Mouse (Mus musculus): ENCODE results near the gene Ripk1. TPM values are rescaled to one million over a fixed set of nuclear protein-coding genes. Genes with fewer than 3 reads are reported as not detected.

Gene Ripk1
- polyA plus RNA-seq, 1 experiment from 2014 or later: 20.2 TPM

- Histone ChIP-seq H3K27me3 (replicated peaks) (no peaks in the 10 kb centered on the region), H3K36me3 (peaks cover 7% of the 10 kb centered on the region), H3K4me2 (no peak overlapping the region), H3K9ac (no peak overlapping the region), H3K4me1 (peaks cover 11% of the 10 kb centered on the region), H3K4me3 (no peak overlapping the region), H3K9me3 (replicated peaks) (no peaks in the 10 kb centered on the region), H3K27ac (no peak overlapping the region)
- no peak for ATAC-seq
- WGBS (ENCODE audit: insufficient replicate concordance): 51% methylated on average over 7 of the region's 7 CpGs
These were observed 41.7 kb downstream of the Ripk1 start for GRCm38 (mm10) chr13:34043716-34044393.

GRCm38 (mm10) chr13:34045511-34046249 lies 43.5 kb downstream of the Ripk1 start:
- H3K4me1 ChIP-seq: peaks cover 8% of the 10 kb centered on the region; the same call in 1 of the 2 replicates
- H3K36me3 ChIP-seq: peaks cover 12% of the 10 kb centered on the region
- peak overlapping the region; percentile 13; the same call in 1 of the 2 replicates for H3K27ac ChIP-seq
- no peak overlapping the region for H3K4me3 ChIP-seq
- no peaks in the 10 kb centered on the region for H3K27me3 ChIP-seq (replicated peaks)
- no peaks in the 10 kb centered on the region for H3K9me3 ChIP-seq (replicated peaks)
- 54% methylated on average over 5 of the region's 5 CpGs for WGBS (ENCODE audit: insufficient replicate concordance)
- ATAC-seq: peak; percentile 54
- no peak overlapping the region for H3K9ac ChIP-seq
- no peak overlapping the region for H3K4me2 ChIP-seq

GRCm38 (mm10) chr13:34046421-34047012 lies 44.4 kb downstream of the Ripk1 start:
- Histone ChIP-seq H3K9me3 (replicated peaks) (no peaks in the 10 kb centered on the region), H3K27me3 (replicated peaks) (no peaks in the 10 kb centered on the region), H3K36me3 (peaks cover 12% of the 10 kb centered on the region), H3K27ac (no peak overlapping the region), H3K4me3 (no peak overlapping the region), H3K9ac (no peak overlapping the region), H3K4me1 (peaks cover 8% of the 10 kb centered on the region; the same call in 1 of the 2 replicates), H3K4me2 (no peak overlapping the region)
- WGBS (ENCODE audit: insufficient replicate concordance): 40% methylated on average over 11 of the region's 11 CpGs
- peak; percentile 73 for ATAC-seq

- WGBS (ENCODE audit: insufficient replicate concordance): 86% methylated on average over 3 of the region's 3 CpGs
- Histone ChIP-seq H3K27me3 (replicated peaks) (no peaks in the 10 kb centered on the region), H3K36me3 (peaks cover 12% of the 10 kb centered on the region), H3K9me3 (replicated peaks) (no peaks in the 10 kb centered on the region), H3K27ac (no peak overlapping the region), H3K4me3 (no peak overlapping the region), H3K4me1 (peaks cover 8% of the 10 kb centered on the region; the same call in 1 of the 2 replicates), H3K4me2 (no peak overlapping the region), H3K9ac (no peak overlapping the region)
- no peak for ATAC-seq
These were observed 45.4 kb downstream of the Ripk1 start for GRCm38 (mm10) chr13:34047526-34047925.

- Histone ChIP-seq H3K9me3 (replicated peaks) (no peaks in the 10 kb centered on the region), H3K36me3 (peaks cover 13% of the 10 kb centered on the region), H3K4me3 (no peak overlapping the region), H3K4me1 (no peaks in the 10 kb centered on the region), H3K9ac (no peak overlapping the region), H3K4me2 (no peak overlapping the region), H3K27me3 (replicated peaks) (no peaks in the 10 kb centered on the region), H3K27ac (no peak overlapping the region)
- no peak for ATAC-seq
- WGBS (ENCODE audit: insufficient replicate concordance): 79% methylated on average over 8 of the region's 8 CpGs
These were observed 48.3 kb downstream of the Ripk1 start for GRCm38 (mm10) chr13:34050479-34050878.

GRCm38 (mm10) chr13:34051692-34052091 lies 49.5 kb downstream of the Ripk1 start:
- H3K4me2 ChIP-seq: no peak overlapping the region
- no peak overlapping the region for H3K27ac ChIP-seq
- H3K9ac ChIP-seq: no peak overlapping the region; the same call in 1 of the 2 replicates
- no peak overlapping the region for H3K4me3 ChIP-seq
- H3K27me3 ChIP-seq (replicated peaks): no peaks in the 10 kb centered on the region
- no peaks in the 10 kb centered on the region for H3K4me1 ChIP-seq
- H3K9me3 ChIP-seq (replicated peaks): no peaks in the 10 kb centered on the region
- 57% methylated on average over 3 of the region's 3 CpGs for WGBS (ENCODE audit: insufficient replicate concordance)
- H3K36me3 ChIP-seq: peaks cover 19% of the 10 kb centered on the region
- ATAC-seq: no peak

- Histone ChIP-seq H3K4me1 (no peaks in the 10 kb centered on the region), H3K9me3 (replicated peaks) (no peaks in the 10 kb centered on the region), H3K4me3 (no peak overlapping the region), H3K27ac (peak overlapping the region; percentile 66), H3K27me3 (replicated peaks) (no peaks in the 10 kb centered on the region), H3K4me2 (no peak overlapping the region), H3K36me3 (peaks cover 15% of the 10 kb centered on the region; the same call in 1 of the 2 replicates), H3K9ac (no peak overlapping the region)
- no peak for ATAC-seq
- WGBS (ENCODE audit: insufficient replicate concordance): 71% methylated on average over 13 of the region's 13 CpGs
These were observed 51.6 kb downstream of the Ripk1 start for GRCm38 (mm10) chr13:34053673-34054282.

- H3K4me1 ChIP-seq: no peaks in the 10 kb centered on the region
- no peak overlapping the region for H3K4me3 ChIP-seq
- ATAC-seq: peak; percentile 62
- H3K36me3 ChIP-seq: peaks cover 15% of the 10 kb centered on the region; the same call in 1 of the 2 replicates
- H3K9ac ChIP-seq: no peak overlapping the region
- H3K27me3 ChIP-seq (replicated peaks): no peaks in the 10 kb centered on the region
- 61% methylated on average over 4 of the region's 4 CpGs for WGBS (ENCODE audit: insufficient replicate concordance)
- no peak overlapping the region for H3K4me2 ChIP-seq
- peak overlapping the region; percentile 66 for H3K27ac ChIP-seq
- H3K9me3 ChIP-seq (replicated peaks): no peaks in the 10 kb centered on the region
These were observed 52.2 kb downstream of the Ripk1 start for GRCm38 (mm10) chr13:34054391-34054790.

GRCm38 (mm10) chr13:34054983-34055382 lies 52.8 kb downstream of the Ripk1 start:
- H3K4me2 ChIP-seq: no peak overlapping the region
- H3K36me3 ChIP-seq: peaks cover 15% of the 10 kb centered on the region; the same call in 1 of the 2 replicates
- no peaks in the 10 kb centered on the region for H3K4me1 ChIP-seq
- H3K4me3 ChIP-seq: no peak overlapping the region
- H3K9ac ChIP-seq: no peak overlapping the region
- 64% methylated on average over 3 of the region's 3 CpGs for WGBS (ENCODE audit: insufficient replicate concordance)
- peak overlapping the region; percentile 66 for H3K27ac ChIP-seq
- H3K9me3 ChIP-seq (replicated peaks): no peaks in the 10 kb centered on the region
- no peaks in the 10 kb centered on the region for H3K27me3 ChIP-seq (replicated peaks)
- ATAC-seq: peak; percentile 70

- ATAC-seq: no peak
- Histone ChIP-seq H3K9ac (no peak overlapping the region), H3K4me1 (no peaks in the 10 kb centered on the region), H3K36me3 (peaks cover 10% of the 10 kb centered on the region; the same call in 1 of the 2 replicates), H3K9me3 (replicated peaks) (no peaks in the 10 kb centered on the region), H3K27ac (no peak overlapping the region), H3K4me2 (no peak overlapping the region), H3K4me3 (no peak overlapping the region), H3K27me3 (replicated peaks) (no peaks in the 10 kb centered on the region)
- 78% methylated on average over 1 of the region's 1 CpGs for WGBS (ENCODE audit: insufficient replicate concordance)
These were observed 55.1 kb downstream of the Ripk1 start for GRCm38 (mm10) chr13:34057252-34057651.

GRCm38 (mm10) chr13:34060061-34060460 lies 57.9 kb downstream of the Ripk1 start:
- no peak overlapping the region for H3K4me3 ChIP-seq
- WGBS (ENCODE audit: insufficient replicate concordance): 75% methylated on average over 9 of the region's 9 CpGs
- H3K27me3 ChIP-seq (replicated peaks): no peaks in the 10 kb centered on the region
- no peaks in the 10 kb centered on the region for H3K4me1 ChIP-seq
- no peak for ATAC-seq
- H3K27ac ChIP-seq: no peak overlapping the region
- no peak overlapping the region for H3K9ac ChIP-seq
- peaks cover 10% of the 10 kb centered on the region; the same call in 1 of the 2 replicates for H3K36me3 ChIP-seq
- H3K4me2 ChIP-seq: no peak overlapping the region
- H3K9me3 ChIP-seq (replicated peaks): no peaks in the 10 kb centered on the region

All from liver, embryonic 12.5 days (tissue).